Mouse (Mus musculus): Measurements from ENCODE around the gene Col12a1.

DNA sequence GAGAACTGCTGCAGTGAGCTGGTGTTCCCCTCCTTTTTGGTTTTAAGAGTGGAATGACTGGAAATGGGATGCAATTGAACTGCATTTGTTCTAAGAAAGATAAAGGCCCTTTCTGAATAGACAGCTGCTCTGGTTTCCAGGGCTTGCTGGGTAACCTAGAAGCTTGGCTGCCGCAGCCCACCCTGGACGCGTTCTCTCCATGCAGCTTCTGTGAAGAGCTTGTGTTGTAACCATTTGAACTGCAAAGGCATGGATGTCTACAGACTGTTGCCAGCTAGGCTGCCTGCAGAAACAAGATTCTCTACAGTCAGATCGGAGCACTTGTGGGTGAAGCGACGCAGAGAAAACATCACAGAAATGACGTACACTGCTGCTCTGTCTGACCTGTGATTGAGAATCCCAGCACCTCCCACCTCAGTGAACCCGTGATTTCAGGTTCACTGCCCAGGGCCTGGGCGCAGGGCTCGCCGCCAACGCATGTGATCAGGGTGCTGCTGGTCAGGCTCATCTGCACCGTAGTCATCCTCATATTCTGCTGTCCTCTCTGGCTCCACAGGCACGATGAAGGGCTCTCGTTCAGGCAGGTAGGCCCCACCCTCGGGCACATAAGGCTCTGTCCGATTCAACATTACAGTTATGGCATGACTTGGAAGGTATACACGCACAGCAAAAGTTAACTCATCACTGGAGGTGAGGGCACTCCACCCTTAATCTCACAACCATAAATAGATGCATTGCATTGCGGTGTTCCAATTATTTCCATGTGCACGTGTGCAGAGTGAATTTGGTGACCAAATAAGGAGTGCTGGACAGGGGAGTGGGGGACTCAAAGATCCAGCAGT lies 119.0 kb downstream of the Col12a1 start:
- TF ChIP-seq GATA1 (IDR thresholded peaks at IDR 0.05; ENCODE audit: low read length) (no peak), TAL1 (IDR thresholded peaks at IDR 0.05; ENCODE audit: low read length) (no peak)
